Mouse (Mus musculus) spleen, adult 2 months (tissue): Measurements from ENCODE around the gene Pcx.

Source experiments
- CTCF ChIP-seq: fragments of 200-500 bp; IDR thresholded peaks from 2 replicates; pipeline ENCODE4 v1.5.1; 2011; ENCODE audit warnings: mild to moderate bottlenecking, inconsistent platforms; ENCODE audit not compliant: insufficient read depth, insufficient read length, insufficient replicate concordance; ENCODE audit errors: extremely low read depth
- POLR2A ChIP-seq: fragments of 200-500 bp; IDR thresholded peaks from 2 replicates; pipeline ENCODE4 v1.6.1; 2011; ENCODE audit warnings: low read depth, low read length, inconsistent platforms

DNA sequence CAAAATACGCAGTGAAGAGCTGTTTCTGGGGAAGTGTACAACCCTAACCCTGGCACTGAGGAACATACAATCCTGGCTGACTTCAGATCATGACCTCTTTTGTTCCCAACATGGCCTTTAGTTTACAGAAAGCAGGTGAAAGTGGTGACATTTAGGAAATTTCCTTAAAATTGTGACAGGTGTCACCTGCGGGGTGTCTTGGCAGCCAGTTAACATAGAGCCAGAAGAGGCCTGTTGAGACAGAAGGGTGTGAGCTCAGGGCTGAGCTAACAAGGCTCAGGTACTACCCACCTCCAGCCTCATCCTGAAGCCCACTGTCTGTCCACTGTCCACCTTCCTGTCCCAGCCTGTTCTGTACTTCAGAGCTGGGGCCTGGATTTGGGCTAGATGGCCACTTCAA is 30.2 kb upstream of the Pcx start:
- TF ChIP-seq CTCF (no peak), POLR2A (no peak)
